Mouse (Mus musculus) liver, embryonic 15.5 days (tissue): ENCODE data around the gene Esrrg. TPM values are rescaled to one million over a fixed set of nuclear protein-coding genes. Genes with fewer than 3 reads are reported as not detected.

Source experiments
- ATAC-seq: fragments of 200-750 bp; cut with Nextera tagmentation; 2 replicates; pipeline ENCODE4 v1.8.0; 2017; ENCODE audit warnings: moderate number of reproducible peaks, mild to moderate bottlenecking, moderate library complexity; ENCODE audit not compliant: insufficient read depth
- H3K27ac ChIP-seq: fragments of 300-500 bp; sonication (generic); replicated peaks from 2 replicates; pipeline ENCODE4 v1.5.1; 2015; ENCODE audit warnings: mild to moderate bottlenecking, inconsistent platforms
- H3K27me3 ChIP-seq: fragments of 300-500 bp; sonication (generic); 2 replicates; pipeline ENCODE4 v1.6.1; 2015; ENCODE audit warnings: mild to moderate bottlenecking, inconsistent platforms
- H3K36me3 ChIP-seq: fragments of 300-500 bp; sonication (generic); replicated peaks from 2 replicates; pipeline ENCODE4 v1.6.1; 2015; ENCODE audit warnings: moderate library complexity, mild to moderate bottlenecking, inconsistent platforms
- H3K4me1 ChIP-seq: fragments of 300-500 bp; sonication (generic); replicated peaks from 2 replicates; pipeline ENCODE4 v1.6.1; 2015; ENCODE audit warnings: inconsistent platforms
- H3K4me2 ChIP-seq: fragments of 300-500 bp; sonication (generic); 2 replicates; pipeline ENCODE4 v1.6.1; 2015; ENCODE audit warnings: moderate library complexity, mild to moderate bottlenecking, inconsistent platforms
- H3K4me3 ChIP-seq: fragments of 300-500 bp; sonication (generic); replicated peaks from 2 replicates; pipeline ENCODE4 v1.5.1; 2015; ENCODE audit warnings: mild to moderate bottlenecking, inconsistent platforms
- H3K9ac ChIP-seq: fragments of 300-500 bp; sonication (generic); 2 replicates; pipeline ENCODE4 v1.6.1; 2015; ENCODE audit warnings: moderate library complexity, mild to moderate bottlenecking, inconsistent platforms
- H3K9me3 ChIP-seq: fragments of 300-500 bp; sonication (generic); replicated peaks from 2 replicates; pipeline ENCODE4 v1.6.1; 2016; ENCODE audit warnings: inconsistent platforms
- WGBS: fragments of 180-500 bp; shearing (Covaris S2); methylation state at CpG from one replicate; pipeline ENCODE4 v1.1.7; 2015; ENCODE audit warnings: mixed read lengths; ENCODE audit not compliant: insufficient replicate concordance; 5-methylcytosine and 5-hydroxymethylcytosine counted together
- polyA plus RNA-seq: library from polyadenylated mRNA; unstranded; fragments of >200 nt; fragmentation: Nextera tagmentation; extraction: Ambion mirVana; gene quantifications from 2 replicates; pipeline ENCODE4 v1.2.1, GENCODE M21; 2015

Esrrg gene
- polyA plus RNA-seq, 1 experiment from 2014 or later: 0.22 TPM

DNA sequence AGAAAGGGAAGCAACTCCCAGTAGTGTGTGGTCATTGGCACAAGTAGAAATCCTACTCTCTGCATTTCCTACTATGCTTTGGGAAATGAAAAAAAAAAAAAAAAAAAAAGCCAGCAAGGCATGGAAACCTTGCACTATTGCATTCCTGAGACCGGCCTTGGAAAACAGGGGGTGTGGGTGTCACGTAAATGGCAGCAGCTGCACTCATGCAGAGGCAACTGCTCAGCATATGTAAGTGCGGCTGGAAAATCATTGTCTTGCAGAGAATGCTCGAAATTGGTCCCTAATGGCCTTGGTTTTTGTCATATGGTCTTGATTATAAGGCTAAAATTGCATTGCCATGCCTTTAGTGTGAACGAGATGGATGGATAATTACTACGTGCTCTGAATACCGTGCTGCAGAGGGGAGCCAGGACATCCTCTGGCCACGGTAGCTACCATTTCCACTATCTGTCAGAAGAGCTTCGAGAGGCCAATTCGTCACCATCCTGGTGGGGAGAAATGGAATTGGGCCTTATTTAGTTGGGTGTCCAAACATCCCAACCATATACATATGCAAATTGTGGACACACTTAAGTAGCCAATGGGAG is 171.1 kb downstream of the Esrrg start:
- Histone ChIP-seq H3K9ac (no peak overlapping the region), H3K36me3 (no peaks in the 10 kb centered on the region), H3K4me2 (no peak overlapping the region), H3K9me3 (no peaks in the 10 kb centered on the region), H3K27ac (no peak overlapping the region), H3K27me3 (no peaks in the 10 kb centered on the region), H3K4me3 (no peak overlapping the region), H3K4me1 (no peaks in the 10 kb centered on the region)
- 67% methylated on average over 10 of the region's 10 CpGs for WGBS
- ATAC-seq: no peak

DNA sequence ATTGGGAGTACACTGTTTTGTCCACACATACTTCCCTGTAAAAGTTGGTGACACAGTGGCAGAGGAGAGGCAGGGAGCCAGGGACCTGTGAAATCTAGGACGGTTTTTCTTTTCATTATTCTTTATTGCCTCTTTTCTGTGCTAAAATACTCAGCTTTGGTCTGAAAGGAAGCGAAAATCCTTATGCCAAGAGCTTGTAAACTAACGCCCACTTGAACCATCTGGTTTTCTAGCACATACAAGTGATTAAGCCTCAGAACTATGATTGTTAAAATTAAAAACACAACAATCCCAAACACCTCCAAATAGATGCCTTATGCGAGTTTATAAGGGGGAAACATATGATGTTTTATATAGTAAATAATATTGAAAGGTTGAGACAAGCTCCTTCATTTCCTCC is 176.6 kb downstream of the Esrrg start:
- 60% methylated on average over 4 of the region's 4 CpGs for WGBS
- no peak overlapping the region for H3K4me3 ChIP-seq
- ATAC-seq: no peak
- no peak overlapping the region for H3K9ac ChIP-seq
- H3K36me3 ChIP-seq: no peaks in the 10 kb centered on the region
- H3K27me3 ChIP-seq: no peaks in the 10 kb centered on the region
- no peak overlapping the region for H3K4me2 ChIP-seq
- H3K4me1 ChIP-seq: no peaks in the 10 kb centered on the region
- no peaks in the 10 kb centered on the region for H3K9me3 ChIP-seq
- no peak overlapping the region for H3K27ac ChIP-seq

DNA sequence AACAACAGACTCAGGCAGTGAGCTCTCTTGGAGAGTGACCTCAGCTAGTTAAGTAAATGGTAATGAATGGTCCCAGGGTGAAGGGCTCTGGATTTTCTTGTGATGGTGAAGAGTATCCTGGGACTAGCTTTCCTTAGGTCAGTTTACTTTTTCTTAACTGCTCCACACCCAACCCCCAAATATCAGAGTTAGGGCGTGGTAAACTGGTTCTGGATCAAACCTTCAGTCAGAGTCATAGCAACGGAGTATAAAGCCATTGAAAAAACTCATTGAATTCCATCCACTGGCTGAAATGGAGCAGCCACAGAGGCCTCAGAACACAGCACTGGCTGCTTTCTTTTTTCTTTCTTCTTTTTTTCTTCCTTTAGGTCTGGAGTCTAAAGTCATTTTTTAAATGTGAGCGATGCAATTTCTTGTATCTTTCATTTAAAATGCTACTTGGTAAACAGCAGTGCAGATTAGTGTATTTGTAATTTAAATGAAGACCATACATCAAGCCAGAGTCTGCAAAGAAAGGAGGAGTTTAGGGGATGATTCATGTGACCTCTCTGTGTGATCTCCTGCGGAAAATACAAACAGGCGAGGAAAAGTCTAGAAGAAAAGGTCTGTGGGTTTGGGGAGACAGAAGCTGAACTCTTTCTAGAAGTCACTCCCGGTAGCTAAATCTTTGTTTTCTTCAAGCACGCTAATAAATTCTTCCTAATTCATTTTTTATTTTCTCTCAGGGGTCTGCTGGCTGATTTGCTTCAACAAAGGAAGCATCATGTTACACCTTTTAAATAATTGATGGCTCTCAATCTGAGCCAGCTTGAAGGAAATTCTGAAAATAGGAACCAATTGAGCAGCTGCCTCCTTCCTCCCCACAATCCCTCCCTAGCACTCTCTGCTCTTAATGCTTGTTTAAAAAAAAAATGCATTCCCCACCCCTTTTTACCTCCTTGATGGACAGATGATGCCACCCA is 178.7 kb downstream of the Esrrg start:
- H3K9ac ChIP-seq: no peak overlapping the region
- ATAC-seq: no peak
- H3K4me2 ChIP-seq: no peak overlapping the region
- H3K9me3 ChIP-seq: no peaks in the 10 kb centered on the region
- H3K36me3 ChIP-seq: no peaks in the 10 kb centered on the region
- no peak overlapping the region for H3K4me3 ChIP-seq
- no peak overlapping the region for H3K27ac ChIP-seq
- H3K27me3 ChIP-seq: no peaks in the 10 kb centered on the region
- no peaks in the 10 kb centered on the region for H3K4me1 ChIP-seq
- WGBS: 50% methylated on average over 7 of the region's 7 CpGs

DNA sequence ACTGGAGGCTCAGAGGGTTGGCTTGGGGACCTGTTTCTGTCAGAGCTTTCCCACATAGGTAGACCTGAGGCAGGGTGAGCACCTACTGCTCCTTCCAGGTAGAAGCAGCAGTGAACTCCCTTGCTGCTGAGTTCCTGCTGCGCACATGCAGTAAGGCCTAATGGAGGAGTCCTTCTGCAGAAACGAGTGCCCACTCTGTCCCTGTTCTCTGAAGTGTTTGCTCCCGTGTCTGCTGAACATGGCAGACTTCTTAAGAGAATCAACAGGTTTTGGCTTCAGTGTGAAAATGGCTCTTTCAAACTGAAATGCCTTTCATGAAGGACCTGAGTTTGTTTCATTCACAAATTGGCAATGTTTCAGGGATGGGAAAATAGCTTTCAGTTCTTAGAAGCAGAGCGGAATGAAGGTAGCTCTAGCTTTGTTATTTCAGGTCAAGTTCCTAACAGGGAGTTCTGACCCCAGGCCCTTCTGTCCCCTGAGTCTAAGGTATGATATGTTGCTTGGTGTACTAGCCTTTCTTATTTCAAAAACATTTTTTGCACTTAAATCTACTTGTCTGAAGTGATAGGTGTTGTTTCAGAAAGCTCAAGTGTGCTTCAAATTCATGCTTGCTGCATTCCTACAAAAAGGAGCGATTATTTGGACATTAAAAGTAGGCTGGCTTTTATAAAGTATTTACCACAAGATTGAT is 185.8 kb downstream of the Esrrg start:
- no peak overlapping the region for H3K9ac ChIP-seq
- no peak overlapping the region for H3K27ac ChIP-seq
- no peaks in the 10 kb centered on the region for H3K36me3 ChIP-seq
- H3K4me1 ChIP-seq: no peaks in the 10 kb centered on the region
- no peaks in the 10 kb centered on the region for H3K27me3 ChIP-seq
- no peak for ATAC-seq
- no peak overlapping the region for H3K4me3 ChIP-seq
- no peak overlapping the region for H3K4me2 ChIP-seq
- H3K9me3 ChIP-seq: no peaks in the 10 kb centered on the region
- 69% methylated on average over 5 of the region's 5 CpGs for WGBS

DNA sequence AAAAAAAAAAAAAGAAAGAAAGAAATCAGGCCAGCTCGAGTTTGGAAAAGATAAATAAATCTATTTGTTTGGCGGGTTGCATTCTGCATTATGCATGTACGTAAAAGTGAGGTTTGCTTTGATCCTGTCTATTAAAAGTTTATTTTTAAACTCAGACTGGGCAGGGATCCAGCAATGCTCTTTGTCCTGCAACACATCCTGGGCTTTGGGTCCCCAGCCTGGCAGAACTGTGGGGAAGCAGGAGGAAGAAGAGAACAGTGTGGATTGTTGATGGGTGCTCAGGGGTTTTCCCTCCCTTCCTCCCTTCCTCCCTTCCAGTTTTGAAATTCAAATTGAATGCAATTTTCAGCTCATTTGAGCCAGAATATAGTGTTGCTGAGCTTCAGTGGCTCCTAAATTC is 187.0 kb downstream of the Esrrg start:
- no peak overlapping the region for H3K27ac ChIP-seq
- WGBS: 57% methylated on average over 3 of the region's 3 CpGs
- H3K9me3 ChIP-seq: no peaks in the 10 kb centered on the region
- no peaks in the 10 kb centered on the region for H3K4me1 ChIP-seq
- H3K4me3 ChIP-seq: no peak overlapping the region
- ATAC-seq: no peak
- H3K27me3 ChIP-seq: no peaks in the 10 kb centered on the region
- no peak overlapping the region for H3K4me2 ChIP-seq
- H3K9ac ChIP-seq: no peak overlapping the region
- no peaks in the 10 kb centered on the region for H3K36me3 ChIP-seq

DNA sequence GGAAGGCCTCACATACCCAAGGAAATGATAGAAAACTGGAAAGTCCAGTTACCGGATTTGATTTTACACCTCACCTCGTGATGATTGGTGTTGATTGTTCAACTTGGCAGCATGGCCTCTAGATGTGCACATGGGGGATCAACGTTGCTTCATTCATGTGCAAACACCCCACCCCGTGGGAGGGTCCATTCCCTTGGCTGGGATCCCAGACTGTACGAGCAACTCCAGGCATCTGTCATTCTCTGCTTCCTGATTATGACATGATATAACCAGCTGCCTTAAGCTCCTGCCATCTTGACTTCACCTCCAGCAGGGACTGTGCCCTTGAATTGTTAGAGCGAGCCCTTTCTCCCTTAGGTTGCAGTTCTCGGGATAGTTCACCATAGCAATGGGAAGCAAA is 190.7 kb downstream of the Esrrg start:
- ATAC-seq: no peak
- Histone ChIP-seq H3K9me3 (no peaks in the 10 kb centered on the region), H3K27ac (no peak overlapping the region), H3K4me1 (no peaks in the 10 kb centered on the region), H3K9ac (no peak overlapping the region), H3K4me2 (no peak overlapping the region), H3K4me3 (no peak overlapping the region), H3K27me3 (no peaks in the 10 kb centered on the region), H3K36me3 (no peaks in the 10 kb centered on the region)
- WGBS: 56% methylated on average over 7 of the region's 7 CpGs

DNA sequence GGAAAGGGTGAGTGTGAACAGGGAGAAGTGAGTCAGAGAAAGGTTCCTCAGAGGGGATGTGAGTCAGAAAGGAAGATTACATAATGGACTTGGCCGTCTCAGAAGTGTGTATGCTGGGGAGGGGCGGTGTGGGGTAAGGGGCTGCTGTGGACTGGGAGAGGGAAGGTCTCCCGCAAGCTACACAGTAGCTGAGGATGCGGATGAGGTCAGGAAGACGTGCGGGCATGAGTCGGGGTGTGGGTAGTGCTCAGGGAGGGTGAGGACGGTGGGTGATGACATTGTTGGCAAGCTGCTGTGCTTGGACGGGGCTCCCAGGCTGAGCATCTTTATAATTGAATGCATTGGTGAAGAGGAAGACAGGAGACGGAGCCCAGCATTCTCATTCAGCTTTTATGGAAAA is 192.2 kb downstream of the Esrrg start:
- H3K4me2 ChIP-seq: no peak overlapping the region
- H3K27me3 ChIP-seq: no peaks in the 10 kb centered on the region
- no peak overlapping the region for H3K27ac ChIP-seq
- no peaks in the 10 kb centered on the region for H3K9me3 ChIP-seq
- 48% methylated on average over 10 of the region's 10 CpGs for WGBS
- H3K4me3 ChIP-seq: no peak overlapping the region
- no peak for ATAC-seq
- H3K36me3 ChIP-seq: no peaks in the 10 kb centered on the region
- no peaks in the 10 kb centered on the region for H3K4me1 ChIP-seq
- H3K9ac ChIP-seq: no peak overlapping the region

DNA sequence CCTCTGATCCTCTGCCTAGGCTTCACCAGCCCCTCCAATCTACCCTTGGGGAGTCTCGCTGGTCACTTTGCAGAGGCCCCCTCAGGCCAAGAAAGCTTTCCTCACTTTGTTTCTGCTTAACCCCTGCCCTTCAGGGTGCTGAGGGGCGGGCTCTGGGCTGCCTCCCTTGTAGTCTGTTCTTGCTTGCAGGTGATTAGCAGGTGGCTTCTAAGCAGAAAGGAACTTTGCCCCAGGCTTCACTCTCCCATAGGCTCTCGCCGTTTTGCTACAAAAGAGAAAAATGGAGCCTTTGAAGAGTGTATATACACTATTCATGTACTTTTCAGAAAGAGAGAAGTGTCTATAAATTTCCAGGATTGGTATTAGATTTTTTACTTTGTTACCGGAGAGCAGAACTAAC is 195.0 kb downstream of the Esrrg start:
- no peak overlapping the region for H3K27ac ChIP-seq
- H3K4me1 ChIP-seq: no peaks in the 10 kb centered on the region
- no peaks in the 10 kb centered on the region for H3K36me3 ChIP-seq
- H3K4me3 ChIP-seq: no peak overlapping the region
- H3K9ac ChIP-seq: no peak overlapping the region
- no peak overlapping the region for H3K4me2 ChIP-seq
- H3K9me3 ChIP-seq: no peaks in the 10 kb centered on the region
- no peak for ATAC-seq
- H3K27me3 ChIP-seq: no peaks in the 10 kb centered on the region
- WGBS: 44% methylated on average over 5 of the region's 5 CpGs

DNA sequence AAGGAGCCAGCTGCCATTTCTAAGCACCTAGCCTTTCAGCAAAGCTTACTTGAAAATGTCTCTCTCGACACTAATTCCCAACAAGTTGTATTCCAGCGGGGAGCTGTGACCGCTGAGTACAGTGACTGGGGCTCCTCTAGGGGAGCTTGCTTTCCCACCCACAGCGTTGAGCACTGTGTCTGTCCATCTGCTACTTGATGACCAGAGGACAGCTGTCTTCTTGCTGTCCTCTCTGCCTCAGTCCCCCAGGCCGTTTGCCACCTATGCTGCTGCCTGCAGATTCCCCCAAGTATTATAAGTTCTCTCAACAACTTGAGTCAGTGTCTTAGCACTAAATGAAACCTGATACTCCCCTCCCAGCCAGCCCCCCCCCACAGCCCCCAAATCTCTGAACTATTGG is 195.4 kb downstream of the Esrrg start:
- H3K4me2 ChIP-seq: no peak overlapping the region
- WGBS: 29% methylated on average over 5 of the region's 5 CpGs
- no peaks in the 10 kb centered on the region for H3K9me3 ChIP-seq
- no peak for ATAC-seq
- no peak overlapping the region for H3K27ac ChIP-seq
- no peaks in the 10 kb centered on the region for H3K36me3 ChIP-seq
- H3K27me3 ChIP-seq: no peaks in the 10 kb centered on the region
- H3K4me1 ChIP-seq: no peaks in the 10 kb centered on the region
- no peak overlapping the region for H3K4me3 ChIP-seq
- H3K9ac ChIP-seq: no peak overlapping the region

DNA sequence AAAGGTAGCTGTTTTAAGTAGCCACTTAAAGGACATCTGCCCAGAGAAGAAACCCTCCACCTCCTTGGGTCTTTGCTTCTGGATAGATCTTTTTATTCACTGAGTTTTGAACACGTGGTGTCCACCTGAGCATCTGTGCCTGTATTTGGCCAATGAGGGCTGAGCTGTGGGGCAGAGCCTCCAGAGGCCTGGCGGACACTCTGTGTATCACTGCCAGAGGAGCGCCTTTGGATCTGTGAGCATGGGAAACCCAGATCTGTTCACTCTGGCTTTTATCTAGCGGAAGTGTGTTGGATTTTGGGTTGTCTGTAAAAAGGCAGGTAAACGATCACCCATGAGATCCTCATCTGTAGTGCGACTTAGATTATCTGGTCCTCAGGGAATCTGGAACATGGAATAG is 196.4 kb downstream of the Esrrg start:
- Histone ChIP-seq H3K4me1 (no peaks in the 10 kb centered on the region), H3K27me3 (no peaks in the 10 kb centered on the region), H3K36me3 (no peaks in the 10 kb centered on the region), H3K4me3 (no peak overlapping the region), H3K4me2 (no peak overlapping the region), H3K9me3 (no peaks in the 10 kb centered on the region), H3K27ac (no peak overlapping the region), H3K9ac (no peak overlapping the region)
- no peak for ATAC-seq
- 58% methylated on average over 6 of the region's 6 CpGs for WGBS
